Mouse (Mus musculus): Measurements from ENCODE around the gene Gpr87.
A peak's percentile ranks its signal among the peaks of the same experiment; 100 is the strongest.

The Gpr87 gene

DNA sequence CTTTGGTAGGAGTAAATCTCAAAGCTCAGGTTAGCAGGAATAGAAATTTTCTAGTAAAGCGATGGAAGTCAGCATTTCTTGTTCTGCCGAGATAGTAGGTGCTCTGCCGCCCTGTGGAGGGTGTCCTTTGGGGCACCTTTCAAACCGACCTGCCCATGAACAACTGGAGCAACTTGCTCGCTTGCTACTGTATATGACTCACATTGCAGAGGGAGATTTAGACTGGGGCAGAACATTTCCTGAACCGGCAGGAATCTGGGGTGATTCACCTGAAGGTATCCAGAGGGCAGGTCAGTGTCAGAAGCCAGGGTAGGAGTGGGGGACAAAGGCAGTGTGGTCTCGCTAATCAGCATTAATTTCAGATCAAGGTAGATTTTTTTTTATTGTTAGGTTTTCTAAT is at the start of gene Gpr87:
Gene Gpr87, minus strand, starts transcription at position 167 of the 400 bp plus-strand sequence.
- no peak for DNase-seq (ENCODE audit: low spot score)

DNA sequence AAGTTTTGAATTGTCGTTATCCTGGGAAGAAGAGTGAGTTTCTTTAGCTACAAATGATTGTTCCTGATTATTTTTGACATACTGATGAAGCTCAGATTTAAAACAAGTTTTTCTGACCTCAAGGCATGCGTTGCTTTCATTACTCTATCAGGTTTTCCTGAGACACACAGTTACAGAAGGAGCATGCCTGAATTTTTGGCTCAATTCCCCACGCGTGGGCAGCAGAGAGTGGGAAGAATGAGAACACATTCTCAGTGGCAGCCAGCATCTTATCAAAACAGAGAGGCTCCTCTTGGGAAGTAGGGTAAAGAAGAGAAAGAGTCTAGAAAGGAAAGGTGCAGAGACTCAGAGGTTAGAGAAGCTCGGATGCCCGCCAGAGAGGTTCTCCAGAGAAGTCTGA is 48.5 kb upstream of the Gpr87 start:
- DNase-seq (ENCODE audit: low spot score) = no peak

DNA sequence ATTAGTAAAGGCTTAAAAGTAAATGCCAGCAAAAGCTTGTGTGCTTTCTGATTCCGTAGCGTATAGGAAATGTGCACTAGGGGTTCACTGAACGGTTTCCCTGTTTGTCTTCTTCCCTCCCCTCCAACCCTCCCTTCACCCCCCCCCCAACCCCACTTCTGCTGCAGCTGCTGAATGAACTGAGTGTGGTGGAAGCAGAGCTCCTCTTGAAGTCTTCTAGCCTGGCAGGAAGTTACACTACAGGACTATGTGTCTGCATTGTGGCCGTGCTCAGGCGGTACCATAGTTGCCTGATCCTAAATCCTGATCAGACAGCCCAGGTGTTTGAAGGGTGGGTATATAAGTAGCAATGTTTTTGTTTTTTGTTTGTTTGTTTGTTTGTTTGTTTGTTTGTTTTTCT is 40.0 kb upstream of the Gpr87 start:
- no peak for DNase-seq (ENCODE audit: low spot score)

DNA sequence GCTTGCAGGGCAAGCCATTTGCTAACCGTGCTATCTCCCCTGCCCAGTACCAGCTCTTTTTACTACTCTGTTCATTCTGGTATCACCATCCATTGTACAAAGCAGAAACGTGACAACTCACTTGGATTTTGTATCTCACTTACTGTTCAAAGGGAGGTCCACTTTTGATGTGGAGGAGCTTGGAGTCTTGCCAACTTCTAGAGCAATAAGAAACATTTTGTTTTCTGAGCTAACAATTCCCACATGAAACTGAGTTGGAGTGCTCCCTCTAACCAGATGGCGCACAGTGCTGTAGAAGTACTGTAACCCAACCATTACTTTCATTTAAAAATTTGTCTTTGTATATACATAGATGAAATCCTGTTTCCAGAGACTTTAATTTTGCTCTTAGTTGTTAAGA is 36.0 kb upstream of the Gpr87 start:
- DNase-seq (ENCODE audit: low spot score) = no peak

DNA sequence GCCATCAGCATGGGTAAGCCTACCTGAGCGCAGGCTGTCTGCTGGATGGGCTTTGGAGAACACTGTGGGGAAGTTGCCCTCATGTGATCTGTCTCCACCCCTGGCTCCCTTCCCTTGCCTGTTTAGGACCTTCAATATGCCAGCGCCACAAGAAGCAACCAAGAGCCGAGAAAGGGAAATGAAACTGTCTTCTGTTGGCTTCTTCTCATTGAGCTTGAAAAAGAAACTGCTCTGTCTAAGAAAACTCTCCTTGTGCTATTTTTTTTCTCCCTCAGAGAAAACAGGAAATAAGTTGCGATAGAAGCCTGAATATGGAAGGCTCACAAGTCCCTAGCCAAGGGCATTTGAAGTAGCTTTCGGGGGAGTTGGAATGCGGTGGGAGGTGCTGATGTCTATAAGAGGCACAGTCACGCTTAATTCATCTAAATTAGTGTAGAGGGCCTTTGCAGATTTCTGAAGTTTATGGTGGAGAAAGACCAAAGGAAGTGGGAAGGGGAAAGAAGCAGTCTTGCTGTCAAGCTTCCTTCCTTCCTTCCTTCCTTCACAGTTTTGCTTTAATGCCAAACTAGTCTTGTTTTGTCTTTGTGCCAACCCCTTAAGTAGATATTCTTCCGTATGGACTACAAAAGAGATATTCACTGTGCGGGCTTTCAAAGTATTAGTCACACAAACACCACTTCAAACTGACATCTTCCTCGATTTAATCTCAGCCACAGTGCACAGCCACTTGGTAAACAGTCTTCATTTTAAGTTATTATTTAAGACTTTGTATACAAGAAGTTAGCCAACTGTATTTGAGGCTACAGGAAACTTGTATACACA is 34.0 kb upstream of the Gpr87 start:
- DNase-seq (ENCODE audit: low spot score) = peak; percentile 59

DNA sequence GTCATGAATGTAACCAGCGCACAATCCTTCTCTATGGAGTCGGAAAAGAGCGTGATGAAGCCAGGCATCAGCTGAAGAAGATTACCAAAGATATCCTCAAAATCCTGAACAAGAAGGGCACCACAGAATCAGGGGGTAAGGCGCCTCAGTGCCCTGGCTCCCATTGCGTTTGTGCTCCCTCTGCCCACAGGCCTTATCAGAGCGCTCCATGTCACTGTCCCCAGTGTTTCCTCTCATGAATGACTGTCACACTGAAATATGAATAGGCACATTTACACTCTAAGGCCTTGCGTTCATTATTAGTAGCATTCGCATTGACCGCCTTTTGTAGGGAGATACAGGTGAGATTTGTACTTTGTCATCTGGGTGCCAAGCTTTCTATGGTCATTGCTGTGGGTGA is 32.8 kb upstream of the Gpr87 start:
- DNase-seq (ENCODE audit: low spot score) = no peak

DNA sequence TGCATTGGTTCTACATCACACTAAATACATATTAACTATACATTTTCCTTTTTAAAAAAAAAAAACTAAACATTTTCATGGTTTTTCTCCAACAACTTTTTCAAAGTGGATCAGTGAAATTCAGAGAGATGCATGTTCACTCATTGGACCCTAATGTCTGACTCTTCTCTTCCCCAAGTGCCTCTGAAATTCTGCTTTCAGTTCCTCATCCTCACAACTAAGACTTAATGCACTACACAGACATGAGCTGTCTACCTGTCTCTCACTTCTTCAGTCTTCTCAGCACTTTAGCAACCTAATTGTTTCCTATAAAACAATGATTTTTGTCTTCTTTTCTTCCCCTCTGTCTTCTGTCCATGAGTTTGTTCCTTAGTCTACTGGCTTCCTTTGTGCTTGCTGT is 30.5 kb upstream of the Gpr87 start:
- no peak for DNase-seq (ENCODE audit: low spot score)

DNA sequence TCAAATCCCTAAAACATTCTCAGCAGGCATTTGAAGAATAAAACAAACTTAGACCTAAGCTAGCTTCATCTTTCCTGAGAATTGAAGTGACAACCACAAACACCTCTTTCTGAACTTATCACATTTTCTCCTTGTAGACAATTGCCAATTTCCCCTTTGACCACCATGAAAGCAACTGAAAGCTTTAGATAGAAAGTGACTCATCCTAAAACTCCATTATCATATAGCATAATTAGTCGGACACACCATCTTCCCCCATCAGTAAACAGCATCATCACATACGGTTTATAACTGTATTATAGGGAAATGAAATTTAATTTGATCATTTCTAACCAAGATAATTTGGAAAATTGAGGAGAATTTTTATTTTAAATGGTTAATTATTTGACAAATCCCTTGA is 27.4 kb upstream of the Gpr87 start:
- no peak for DNase-seq (ENCODE audit: low spot score)

DNA sequence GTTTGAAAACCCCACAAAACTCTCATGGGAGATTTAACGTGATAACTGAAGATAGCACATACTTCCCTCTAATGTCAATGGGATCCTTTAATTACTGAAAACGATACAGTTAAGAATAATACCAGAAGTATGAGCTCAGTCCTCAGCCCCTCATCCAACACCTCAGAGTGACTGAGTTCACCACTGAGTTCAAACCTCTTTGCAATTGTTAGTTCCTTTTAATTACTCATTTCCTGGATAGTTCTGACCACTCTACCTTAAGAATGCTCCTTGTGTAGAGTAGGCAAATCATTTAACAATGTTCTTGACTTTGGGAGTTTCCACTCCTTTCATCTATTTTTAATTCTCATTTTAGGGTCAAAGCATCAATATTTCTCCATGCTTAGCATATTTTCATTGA is 24.4 kb upstream of the Gpr87 start:
- no peak for DNase-seq (ENCODE audit: low spot score)

DNA sequence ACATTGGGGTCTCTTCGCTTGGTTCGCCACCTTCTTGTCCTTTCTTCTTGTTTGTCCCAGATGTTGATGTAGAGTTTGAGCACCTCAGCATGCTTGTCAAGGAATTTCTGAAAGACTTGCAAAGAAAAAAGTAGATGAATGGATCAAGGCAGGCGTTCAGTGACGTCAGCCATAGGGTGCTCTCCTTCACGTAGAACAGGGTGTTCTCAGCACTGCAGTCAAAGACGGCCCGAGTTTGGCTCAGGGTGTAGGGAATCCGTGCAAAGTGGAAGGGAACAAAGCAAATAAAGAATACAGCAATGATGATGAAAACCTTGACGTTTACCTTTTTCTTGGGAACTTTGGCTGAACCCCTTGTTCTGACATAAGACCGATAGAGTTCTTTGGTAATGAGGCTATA is 22.3 kb upstream of the Gpr87 start:
- no peak for DNase-seq (ENCODE audit: low spot score)

DNA sequence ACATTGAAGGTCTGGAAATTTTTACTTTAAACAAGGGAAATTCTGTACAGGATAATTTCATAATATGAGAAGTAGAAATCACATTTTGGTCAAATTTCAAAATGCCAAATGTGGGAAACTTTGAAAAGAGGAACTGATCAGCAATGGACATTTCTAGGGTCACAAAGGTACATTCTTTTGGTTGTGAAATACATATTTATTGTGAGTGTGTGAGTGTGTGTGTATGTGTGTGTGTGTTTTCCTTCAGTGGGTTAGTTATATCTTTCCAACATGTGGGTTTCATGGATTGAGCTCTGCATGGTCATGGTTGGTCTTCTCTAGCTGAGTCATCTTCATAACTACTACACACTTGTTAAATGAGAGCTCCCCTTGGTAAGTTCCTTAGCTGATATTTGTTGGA is 17.5 kb upstream of the Gpr87 start:
- DNase-seq (ENCODE audit: low spot score) = no peak

DNA sequence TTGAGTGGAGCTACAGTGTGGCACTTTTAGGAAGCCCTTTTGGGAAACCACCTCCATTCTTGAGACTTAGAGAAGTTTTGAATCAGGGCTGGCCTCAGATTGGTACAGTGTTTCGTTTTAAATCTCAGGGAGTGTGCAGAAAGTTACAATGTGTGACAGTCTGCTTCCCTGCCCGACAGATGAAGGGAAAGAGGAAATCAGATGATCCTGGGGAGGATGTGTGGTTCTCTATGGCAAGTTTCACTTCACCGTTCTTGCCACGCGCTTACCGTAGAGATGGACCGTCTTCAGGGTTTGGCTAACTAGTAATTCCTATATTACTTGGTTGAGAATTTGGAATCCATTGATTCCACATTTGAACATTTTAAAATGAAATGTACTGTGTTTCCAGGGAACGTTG is 16.9 kb upstream of the Gpr87 start:
- no peak for DNase-seq (ENCODE audit: low spot score)

DNA sequence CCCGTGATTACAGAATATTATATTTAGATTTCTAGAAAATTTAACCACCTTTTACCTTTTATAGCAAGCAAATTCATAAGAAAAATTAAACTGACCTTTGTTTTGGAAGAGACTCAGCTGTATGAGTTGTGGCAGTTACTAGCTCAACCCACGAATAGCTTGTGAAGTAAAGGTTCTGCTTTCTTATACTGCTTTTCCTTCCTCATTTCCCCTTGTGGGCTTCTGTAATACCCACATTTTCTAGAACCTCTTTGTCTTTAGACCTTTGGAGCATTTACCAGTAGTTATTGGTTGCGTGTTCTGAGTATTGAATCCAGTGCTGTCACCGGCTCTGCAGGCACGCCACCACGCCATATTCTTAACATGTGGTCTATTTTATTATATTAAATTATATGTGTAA is 15.8 kb upstream of the Gpr87 start, which contains the start of gene P2ry13:
Gene P2ry13, minus strand, starts transcription at position 156 of the 400 bp plus-strand sequence.
- DNase-seq (ENCODE audit: low spot score) = no peak

DNA sequence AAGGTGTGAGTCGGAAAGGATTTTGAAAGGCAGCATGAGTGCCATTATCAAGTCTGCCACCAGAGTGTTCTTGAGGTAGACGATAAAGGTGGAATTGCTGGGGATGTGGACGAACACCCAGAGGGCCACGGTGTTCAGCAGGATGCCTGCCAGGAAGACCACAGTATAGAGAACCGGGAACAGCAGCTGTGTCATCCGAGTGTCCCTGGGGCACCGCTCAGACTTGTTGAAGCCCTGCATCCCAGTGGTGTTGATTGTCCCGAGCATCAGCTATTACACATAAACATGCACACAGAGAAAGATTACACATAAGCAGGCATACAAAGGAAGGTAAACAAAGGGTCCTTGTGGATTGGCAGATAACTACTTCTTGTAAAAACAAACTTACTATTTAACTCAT is 15.2 kb upstream of the Gpr87 start:
- DNase-seq (ENCODE audit: low spot score) = no peak

DNA sequence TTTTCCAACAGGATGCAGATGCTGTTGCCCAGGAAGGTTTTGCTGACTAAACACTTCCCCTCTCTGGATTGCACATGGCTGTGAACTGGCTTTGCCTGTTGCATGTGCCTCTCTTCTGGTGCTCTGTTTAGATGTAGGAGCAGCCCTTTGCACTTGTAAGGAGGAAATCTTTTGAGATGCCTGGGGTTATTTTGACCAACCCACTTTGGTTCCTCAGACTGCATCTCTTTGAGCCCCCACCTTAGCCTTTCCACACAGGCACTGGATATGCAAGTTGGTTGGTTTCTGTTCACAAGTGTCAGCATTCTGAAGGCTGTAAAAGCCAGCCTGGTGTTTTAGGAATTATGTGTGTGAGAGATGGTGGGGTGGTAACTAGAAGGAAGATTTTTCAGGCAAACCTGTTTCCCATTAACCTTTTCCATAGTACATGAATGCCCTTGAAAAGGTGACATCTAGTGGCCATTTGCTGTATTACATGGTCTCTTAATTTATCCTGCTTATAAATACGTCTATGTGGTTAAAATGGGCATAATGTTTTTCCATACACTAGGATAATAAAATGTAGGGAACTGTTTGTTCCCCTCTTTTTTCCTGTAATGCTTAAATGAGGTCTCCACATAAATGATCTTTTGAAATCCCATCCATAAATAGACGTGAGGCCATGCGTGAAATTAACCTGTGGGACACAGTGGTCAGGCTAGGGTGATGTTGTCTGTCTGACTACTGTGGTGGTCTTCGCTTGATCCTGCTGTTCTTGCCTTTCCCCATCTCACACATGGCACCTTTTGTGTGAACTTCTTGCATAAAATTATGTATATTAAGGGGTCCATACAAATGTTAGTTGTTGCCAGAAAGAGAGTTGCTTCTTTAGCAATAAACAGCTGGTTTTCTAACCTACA is 14.0 kb upstream of the Gpr87 start:
- DNase-seq (ENCODE audit: low spot score) = peak; percentile 65

DNA sequence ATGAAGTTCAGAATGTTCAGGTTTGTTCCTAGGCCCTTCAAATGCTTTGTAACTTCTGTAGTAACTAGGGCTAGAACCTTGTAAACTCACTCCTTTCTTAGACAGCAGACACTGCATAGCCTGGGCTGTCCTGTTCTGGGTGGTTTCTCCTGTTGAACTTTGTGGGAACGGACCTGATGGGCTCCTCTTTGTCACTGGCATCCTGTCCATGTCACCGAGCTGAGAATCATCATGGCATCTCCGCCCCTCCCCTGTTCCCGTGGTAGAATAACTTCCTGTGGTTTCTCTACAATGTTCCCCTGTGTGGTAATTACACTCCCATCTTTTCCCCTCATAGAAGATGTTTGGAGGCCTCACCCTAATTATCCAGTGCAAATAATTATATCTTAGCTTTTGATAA is 11.0 kb upstream of the Gpr87 start:
- no peak for DNase-seq (ENCODE audit: low spot score)

DNA sequence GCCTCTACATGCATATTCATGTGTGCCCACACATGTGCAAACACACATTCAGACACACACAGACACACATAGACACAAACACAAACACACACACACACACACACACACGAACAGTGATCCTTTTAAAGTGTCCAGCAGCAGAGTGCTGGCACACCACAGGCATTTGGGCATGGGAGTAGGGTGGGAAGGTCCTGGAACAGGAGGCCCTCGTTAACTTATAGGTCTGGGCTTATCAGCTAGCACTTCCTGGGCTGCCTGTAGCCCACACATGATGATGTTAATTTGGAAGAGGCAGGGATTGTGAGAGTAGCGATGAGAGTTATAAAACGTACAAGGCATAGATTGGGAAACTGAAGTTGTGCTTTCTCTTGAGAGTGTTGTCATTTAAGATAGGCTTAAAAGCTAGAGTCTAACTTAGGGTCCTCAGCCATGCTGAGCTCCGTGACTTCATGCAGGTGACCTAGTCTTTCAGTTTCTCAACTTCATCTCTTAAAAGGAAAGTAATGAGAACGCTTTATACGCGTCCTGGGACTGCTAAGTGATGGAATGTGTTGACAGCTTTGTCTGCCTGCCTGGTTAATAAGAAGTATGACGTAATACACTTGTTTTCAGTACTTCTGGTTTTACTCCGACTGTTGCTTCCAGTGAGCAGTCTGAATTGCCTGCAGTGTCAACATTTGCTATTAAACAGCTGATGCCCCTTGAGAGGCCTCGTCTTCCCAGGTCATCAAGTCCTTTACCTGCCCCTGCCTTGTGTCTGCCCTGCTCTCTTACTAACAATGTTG is 10.0 kb upstream of the Gpr87 start:
- DNase-seq (ENCODE audit: low spot score) = peak; percentile 31

DNA sequence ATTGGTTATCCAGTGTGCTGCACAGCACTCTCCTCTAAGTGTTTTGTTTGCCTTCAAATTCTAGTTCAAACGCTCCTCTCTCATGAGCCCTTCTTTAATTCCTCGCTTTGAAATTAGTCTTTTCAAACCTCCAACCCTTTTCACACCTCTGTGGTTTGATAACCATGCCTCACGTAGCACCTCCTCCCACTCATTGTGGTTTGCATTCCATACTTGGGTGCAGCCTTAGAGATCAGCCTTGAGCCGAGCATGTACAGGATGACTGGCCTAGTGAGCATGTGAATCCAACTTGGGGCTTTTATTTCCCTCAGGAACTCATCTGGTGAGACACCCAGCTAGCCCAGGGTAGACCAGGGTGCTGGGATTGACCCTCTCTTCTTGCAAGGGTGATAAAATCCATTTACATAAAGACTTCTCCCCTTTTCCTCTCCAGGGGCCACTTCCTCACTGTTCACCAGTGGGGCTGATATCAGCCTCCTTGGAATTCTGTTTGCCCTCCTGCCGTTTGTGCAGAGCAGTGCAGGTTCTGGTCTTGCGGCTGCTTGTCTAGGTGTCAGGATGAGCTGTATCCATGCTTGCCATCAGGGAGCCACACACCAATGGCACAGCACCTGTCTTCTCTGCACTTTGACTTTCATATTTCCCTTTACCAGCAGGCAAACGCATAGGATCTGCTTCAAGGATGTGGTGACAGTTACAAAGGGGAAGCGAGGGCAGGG is 9.1 kb upstream of the Gpr87 start:
- DNase-seq (ENCODE audit: low spot score) = peak; percentile 55

DNA sequence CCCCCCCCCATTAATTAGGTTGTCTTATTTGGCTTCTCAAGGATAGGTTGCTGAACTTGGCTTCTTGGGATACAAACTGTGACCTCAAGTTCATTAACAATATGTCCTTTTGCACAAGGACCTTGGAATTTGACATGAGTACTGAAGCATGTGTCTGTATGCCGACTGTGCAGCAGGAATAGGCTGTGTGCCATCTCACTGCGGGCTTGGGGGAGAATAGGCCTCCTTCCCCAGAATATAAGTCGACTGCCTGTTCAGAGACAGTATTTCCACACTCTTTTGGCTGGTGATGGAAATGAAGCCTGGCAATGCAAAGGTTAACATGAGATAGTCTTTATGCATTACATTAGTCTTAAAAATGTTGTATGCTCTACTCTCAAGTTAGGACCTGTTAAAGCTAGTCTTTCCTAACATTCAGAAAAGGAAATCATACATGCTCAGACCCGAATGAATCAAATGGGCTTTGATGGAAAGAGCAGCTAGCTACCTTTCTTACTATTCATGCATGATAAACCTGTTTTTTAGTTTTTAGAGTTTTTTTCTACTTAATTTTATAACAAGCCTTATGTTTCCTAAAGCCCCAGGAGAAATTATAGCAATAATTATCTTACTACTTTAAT is 2.5 kb upstream of the Gpr87 start:
- no peak for DNase-seq (ENCODE audit: low spot score)

DNA sequence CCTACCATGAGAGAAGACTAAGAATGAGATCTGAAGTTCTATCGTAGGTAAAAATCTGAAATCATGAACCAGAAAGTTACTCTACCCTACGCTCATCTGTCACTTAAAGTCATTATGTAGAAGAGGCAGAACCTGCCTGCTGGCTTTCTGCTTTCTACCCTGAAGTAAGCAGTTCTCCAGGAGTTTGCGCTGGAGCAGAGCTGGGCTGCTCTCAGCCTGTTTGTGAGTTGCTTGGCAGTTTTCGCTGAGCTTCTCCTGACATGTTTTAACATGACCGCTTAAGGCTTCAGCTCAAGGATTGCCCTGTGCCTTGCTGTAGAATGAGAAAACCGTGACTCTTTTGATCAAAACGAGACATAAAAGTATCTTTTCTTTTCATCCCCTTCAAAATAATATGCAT is 805 bp downstream of the Gpr87 start:
- no peak for DNase-seq (ENCODE audit: low spot score)

DNA sequence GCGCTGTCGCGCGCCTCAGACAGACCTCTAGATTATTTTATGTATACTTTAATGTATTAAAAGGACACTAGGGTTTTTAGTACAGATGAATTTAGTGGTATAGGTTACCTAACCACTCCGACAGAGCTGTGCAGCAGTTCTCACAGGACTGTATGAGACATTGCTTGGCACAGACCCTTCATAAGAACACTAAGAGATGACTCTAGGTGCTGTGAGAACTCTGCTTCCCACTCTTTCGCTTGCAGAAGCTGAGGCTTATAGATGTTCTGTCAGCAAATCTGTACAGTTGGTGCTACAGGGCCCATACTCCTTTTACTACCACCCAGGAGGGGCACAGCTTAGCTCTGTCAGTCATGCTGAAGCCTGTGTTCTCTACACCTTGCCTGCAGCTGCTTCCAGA is 3.2 kb downstream of the Gpr87 start:
- DNase-seq (ENCODE audit: low spot score) = no peak
